Mouse (Mus musculus): ENCODE measurements at regions not wholly inside any gene's neighbourhood (a gene's known extent, or its start where the extent isn't known, plus 50 kb on each side); places are given as distances from the start of the nearest gene placed in this dataset.

DNA sequence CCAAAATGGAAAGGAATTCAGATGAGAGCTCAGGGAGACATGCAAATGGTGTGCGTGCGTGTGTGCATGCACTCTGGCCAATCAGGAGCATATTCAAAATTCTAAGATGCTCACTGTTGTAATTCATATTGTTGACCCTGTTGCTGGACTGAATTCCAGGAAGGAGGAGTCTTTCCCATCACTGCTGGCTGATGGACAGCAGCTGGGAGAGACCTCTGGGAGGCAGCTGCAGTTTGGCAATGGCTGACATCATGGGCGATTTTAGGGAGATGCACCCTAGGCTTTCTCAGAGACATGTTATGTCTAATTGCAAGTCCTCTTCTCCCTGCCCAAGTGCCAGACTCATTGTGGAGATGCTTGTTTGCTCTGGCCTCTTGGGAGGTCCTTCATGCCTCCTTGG is 220.6 kb upstream of the Myocd start:
- DNase-seq: no peak

DNA sequence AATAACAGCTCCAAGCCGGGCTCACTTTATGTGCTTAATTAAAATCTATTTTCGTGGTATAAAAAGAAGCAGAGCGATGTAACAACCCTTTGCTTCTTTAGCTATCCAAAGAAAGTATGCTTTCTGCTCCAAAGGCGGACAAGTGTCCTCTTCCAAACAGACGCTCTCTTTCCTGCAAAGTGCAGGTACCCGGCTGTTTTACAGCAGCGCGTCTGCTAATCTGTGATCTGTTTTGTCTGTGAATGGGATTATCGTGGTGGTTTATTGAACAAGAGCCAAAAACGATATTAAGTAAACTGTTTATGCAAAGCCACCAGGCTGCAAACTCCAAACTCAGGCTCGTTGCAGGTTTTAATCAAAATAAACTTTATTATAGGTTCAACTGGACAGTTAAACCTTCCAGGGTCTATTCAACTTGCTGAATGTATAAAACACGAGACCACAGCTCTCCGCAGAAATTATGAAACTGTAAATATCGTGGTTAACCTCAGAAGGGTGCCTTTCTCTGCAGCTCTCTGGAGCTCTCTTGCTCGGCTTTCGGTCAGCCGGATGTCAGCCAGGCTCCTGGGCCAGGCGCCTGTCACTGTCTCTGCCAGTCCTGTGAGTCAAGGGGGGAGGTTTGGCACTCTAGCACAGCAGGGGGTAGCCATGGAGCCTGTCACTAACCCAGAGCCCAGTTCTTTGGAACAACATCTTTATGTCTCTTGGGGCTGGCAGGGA is 206.2 kb upstream of the Myocd start:
- peak; percentile 30 for DNase-seq

- DNase-seq: peak; percentile 64
Measured at GRCm38 (mm10) chr11:65475302-65475701, 205.5 kb upstream of the Myocd start.

DNA sequence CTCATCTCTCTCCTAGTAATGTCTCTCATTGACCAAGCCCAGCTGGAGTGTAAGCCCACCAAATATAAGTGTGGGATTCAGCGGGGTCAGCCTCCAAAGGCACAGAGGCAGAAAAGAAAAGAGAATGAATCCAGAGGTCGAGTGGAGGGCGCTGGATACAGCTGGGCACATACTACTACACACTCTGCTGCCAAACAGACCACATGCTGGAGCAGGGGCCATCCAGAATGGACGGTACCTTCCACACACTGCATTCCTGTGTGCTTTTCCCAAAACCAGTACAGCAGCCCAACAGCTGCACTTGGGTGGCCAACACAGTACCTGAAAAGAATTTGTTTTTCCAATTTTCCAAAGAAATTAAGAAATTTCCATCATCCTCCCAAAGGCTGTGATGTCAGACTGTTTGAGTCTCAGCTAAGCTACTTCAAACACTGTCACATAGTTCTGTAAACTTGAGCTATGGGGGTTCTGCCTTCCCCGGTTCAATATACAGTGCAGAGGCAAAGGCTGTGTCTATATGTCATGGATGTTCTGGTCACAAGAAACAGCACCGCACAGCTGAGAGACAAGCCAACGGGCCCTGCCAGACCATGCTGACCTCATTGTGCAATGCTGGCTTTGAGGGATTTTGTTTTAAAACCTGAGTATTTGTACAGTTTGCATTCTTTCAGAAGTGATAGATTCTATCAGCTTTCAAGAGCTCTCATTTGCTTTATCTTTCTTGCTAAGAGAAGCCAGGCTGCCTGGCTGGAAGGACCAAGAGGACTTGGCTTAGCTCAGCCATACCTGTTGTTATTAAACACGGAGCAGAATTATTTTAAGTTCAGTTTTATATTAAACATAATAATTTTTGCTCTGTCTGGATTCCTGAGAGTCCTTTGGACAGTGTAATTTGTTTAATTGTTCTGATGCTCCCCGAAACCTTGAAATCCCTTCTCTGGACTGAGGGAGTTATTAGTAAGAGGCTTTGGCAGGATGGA is 200.3 kb upstream of the Myocd start:
- peak; percentile 19 for DNase-seq

- DNase-seq: no peak
Measured at GRCm38 (mm10) chr11:65461044-65461443, 191.3 kb upstream of the Myocd start.

DNA sequence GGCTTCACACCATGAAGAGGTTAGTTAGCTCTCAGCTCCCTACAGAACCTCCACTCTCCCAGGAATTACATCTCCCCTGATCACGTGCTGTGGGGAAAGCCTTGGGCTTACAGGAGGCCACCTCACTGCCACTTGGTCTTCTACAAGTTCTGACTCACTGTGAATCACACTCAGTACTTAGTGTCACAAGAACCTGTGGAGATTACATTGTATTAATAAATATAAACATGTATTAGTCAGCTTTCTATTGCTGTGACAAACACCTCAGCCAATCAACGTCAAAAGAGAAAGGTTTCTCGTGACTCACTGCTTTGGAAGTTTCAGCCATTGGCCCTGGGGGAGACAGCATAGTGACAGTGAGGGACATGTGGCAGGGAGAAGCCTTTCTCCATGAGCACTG is 178.6 kb upstream of the Myocd start:
- DNase-seq: no peak

GRCm38 (mm10) chr11:65443466-65444024 is 173.8 kb upstream of the Myocd start:
- no peak for DNase-seq

GRCm38 (mm10) chr11:65435699-65436161 is 165.9 kb upstream of the Myocd start:
- no peak for DNase-seq

DNA sequence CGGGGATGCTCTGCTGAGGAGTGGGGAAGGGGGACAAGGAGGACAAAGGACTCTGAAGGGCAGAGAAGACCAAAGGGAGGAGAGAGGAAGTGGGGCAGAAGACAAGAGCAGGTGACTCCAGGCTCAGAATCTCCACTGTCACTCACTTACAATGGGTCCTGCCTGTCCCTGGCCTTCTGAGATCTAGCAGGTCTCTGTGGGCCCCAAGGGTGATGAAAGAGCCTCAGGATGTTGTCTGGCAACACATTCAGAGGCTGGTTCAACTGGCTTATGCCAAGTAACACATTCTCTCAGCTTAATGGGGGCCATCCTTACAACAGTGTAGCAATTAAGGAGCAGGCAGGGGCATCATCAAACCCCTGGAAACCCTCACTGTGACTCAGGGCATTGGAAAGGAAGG is 152.1 kb upstream of the Myocd start:
- no peak for DNase-seq

- no peak for DNase-seq
Measured at GRCm38 (mm10) chr11:65408621-65409020, 138.8 kb upstream of the Myocd start.

DNA sequence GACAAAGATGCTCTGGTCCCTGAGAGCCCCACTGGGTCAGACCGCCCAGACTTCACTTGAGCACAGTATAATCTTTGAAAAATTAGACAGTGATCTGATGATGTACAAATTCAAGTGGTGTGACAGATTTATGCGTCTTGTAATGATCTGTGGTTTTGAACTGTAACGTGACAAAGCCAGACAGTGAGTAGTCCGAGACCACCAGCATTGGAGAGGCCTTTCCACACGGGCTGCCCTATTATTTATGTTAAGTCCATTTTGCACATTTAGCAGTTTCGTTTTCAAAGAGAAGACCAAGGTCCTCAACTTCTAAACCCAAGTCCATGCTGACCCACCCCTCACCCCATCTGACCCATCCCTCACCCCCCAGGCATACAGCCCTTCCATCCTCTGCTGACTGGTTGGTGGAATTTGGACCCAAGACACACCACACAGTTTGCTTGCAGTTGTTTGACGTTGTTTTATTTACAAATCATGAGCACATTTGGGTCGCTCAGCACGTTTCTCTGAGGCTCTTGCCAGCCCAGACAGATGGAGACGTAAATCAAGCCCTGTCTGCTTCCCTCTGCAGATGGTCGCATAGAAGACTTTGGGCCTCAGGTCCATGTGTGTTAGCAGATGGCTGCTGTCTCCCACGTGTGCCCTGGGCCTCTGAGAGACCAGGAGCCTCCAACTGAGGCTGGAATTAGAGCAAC is 132.8 kb upstream of the Myocd start:
- no peak for DNase-seq

GRCm38 (mm10) chr11:65389238-65389637 is 119.4 kb upstream of the Myocd start:
- DNase-seq: no peak

GRCm38 (mm10) chr11:65386291-65387061 is 116.7 kb upstream of the Myocd start:
- no peak for DNase-seq

DNA sequence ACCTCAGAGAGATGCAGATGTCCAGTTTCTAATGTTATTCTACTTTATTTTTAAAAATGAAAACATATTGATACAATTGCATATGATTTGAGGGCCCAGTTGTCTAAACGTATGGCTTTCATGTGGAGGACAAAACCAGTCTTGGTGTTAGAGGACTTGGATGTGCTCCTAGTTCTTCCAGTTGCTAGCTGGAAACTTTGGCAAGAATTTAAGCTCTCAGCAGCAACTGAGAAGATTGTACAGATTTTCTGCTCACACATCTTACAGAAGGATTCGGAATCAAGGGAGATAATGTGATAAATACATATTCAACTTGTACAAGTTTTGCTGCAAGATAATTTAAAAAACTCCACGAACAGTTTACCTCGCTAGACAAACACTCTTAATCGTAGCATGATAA is 105.6 kb upstream of the Myocd start:
- DNase-seq: no peak

- DNase-seq: no peak
Measured at GRCm38 (mm10) chr11:65373136-65373535, 103.3 kb upstream of the Myocd start.

DNA sequence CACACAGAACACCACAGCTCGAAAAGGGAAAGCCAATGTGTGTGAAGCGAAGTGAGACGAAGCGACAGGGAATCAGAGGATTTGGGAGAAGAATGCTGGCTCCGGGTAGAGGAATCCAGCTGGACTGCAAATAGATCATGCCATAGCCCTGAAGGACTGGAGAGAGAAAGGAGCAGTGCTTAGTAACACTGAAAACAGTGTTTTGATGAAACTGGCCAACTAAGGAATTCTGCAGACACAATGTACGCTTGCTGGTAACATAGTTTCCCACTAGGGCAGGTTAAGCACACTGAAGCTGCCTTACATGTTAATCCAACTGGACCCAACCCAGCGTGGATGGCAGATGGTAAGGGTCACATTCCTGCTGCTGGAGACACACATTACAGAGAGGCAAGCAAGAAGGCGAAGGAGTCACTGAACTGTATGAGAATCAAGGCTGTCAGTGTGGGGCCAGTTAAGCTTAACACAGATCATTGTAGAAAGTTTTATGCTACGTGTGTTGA is 102.6 kb upstream of the Myocd start:
- DNase-seq: no peak

- peak; percentile 29 for DNase-seq
Measured at GRCm38 (mm10) chr11:65367825-65368224, 98.0 kb upstream of the Myocd start.

DNA sequence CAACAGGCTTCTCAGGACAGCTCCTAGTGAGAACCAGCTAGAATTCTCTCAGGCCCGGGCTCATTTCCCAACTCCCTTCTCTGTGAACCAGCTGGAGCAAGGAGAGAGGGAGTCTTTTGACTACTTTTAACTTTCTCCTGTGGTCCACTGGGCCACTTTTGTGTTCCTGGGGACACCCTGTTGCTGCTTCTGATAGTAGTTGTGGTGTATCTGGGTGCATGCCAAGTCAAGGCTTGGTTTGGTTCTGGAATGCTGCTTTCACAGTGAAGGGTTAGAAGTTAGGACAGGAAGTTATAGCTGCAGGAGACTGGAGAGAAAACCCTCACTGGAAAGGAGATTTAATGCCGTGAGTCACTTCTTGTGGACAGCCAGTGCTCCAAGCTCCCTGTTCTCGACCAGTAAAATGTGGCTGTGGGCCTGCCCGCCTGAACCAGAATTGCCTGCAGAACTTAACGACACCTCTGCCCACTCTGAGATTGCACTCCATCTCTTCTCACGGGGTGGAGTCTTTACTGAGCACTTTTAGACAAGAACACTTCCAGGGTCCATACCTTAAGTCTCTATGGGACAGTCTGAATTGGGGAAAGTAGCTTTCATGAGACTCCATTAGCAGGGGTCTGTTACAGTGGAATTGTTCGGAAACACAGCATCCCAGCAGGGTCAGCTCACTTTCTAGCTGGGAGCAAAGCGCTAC is 97.0 kb upstream of the Myocd start:
- DNase-seq: peak; percentile 32

- no peak for DNase-seq
Measured at GRCm38 (mm10) chr11:65365751-65366559, 96.2 kb upstream of the Myocd start.

- no peak for DNase-seq
Measured at GRCm38 (mm10) chr11:65364910-65365309, 95.1 kb upstream of the Myocd start.

Measured in lung, postnatal 36 days (tissue).